Mouse (Mus musculus) kidney, embryonic 16.5 days (tissue): Measurements from ENCODE around the gene Mafk. TPM values are rescaled to one million over a fixed set of nuclear protein-coding genes. Genes with fewer than 3 reads are reported as not detected.
"Not testable (repeated sequence)": the region's sequence is repeated elsewhere in the genome, so short reads cannot be mapped to it uniquely, and the experiment has no call there.

ENCODE experiments used
- ATAC-seq: fragments of 200-750 bp; cut with Nextera tagmentation; 2 replicates; pipeline ENCODE4 v1.8.0; 2017; ENCODE audit warnings: moderate TSS enrichment; ENCODE audit not compliant: low FRiP score, low TSS enrichment
- H3K27ac ChIP-seq: fragments of 300-500 bp; sonication (generic); 2 replicates; pipeline ENCODE4 v1.5.1; 2014; ENCODE audit warnings: low read length
- H3K27me3 ChIP-seq: fragments of 300-500 bp; sonication (generic); 2 replicates; pipeline ENCODE4 v1.6.1; 2014; ENCODE audit warnings: low read length, control low read depth, mixed read lengths; ENCODE audit not compliant: insufficient read depth
- H3K36me3 ChIP-seq: fragments of 300-500 bp; sonication (generic); 2 replicates; pipeline ENCODE4 v1.6.1; 2014; ENCODE audit warnings: low read length, control low read depth, mixed read lengths; ENCODE audit not compliant: insufficient read depth
- H3K4me1 ChIP-seq: fragments of 300-500 bp; sonication (generic); 2 replicates; pipeline ENCODE4 v1.6.1; 2014; ENCODE audit warnings: low read length, control low read depth, mixed read lengths; ENCODE audit not compliant: insufficient read depth
- H3K4me2 ChIP-seq: fragments of 300-500 bp; sonication (generic); replicated peaks from 2 replicates; pipeline ENCODE4 v1.6.1; 2014; ENCODE audit warnings: low read depth, low read length
- H3K4me3 ChIP-seq: fragments of 300-500 bp; sonication (generic); 2 replicates; pipeline ENCODE4 v1.5.1; 2014; ENCODE audit warnings: mild to moderate bottlenecking, low read length
- H3K9ac ChIP-seq: fragments of 300-500 bp; sonication (generic); replicated peaks from 2 replicates; pipeline ENCODE4 v1.6.1; 2014; ENCODE audit warnings: low read length
- H3K9me3 ChIP-seq: fragments of 300-500 bp; sonication (generic); 2 replicates; pipeline ENCODE4 v1.6.1; 2016; ENCODE audit warnings: low read length, control low read depth
- WGBS: fragments of 180-500 bp; shearing (Covaris S2); extraction: QIAGEN DNeasy Blood & Tissue Kit; methylation state at CpG from one replicate; pipeline ENCODE4 v1.1.7; 2014; 5-methylcytosine and 5-hydroxymethylcytosine counted together
- polyA plus RNA-seq: library from polyadenylated mRNA; unstranded; fragments of >200 nt; fragmentation: Nextera tagmentation; extraction: Ambion mirVana; gene quantifications from 2 replicates; pipeline ENCODE4 v1.2.1, GENCODE M21; 2015

Gene Mafk
- 12.2 and 13.3 TPM in 2 replicates for polyA plus RNA-seq

GRCm38 (mm10) chr5:139791227-139792158 lies at the start of gene Mafk:
Gene Mafk, plus strand, starts transcription at chr5:139791513.
- H3K4me1 ChIP-seq, result peaks cover 34% of the 10 kb centered on the region
- H3K4me2 ChIP-seq, result peak within 1 kb of the TSS; percentile 98
- H3K4me3 ChIP-seq, result peak within 1 kb of the TSS; percentile 71
- ATAC-seq, result peak; percentile 91
- H3K9ac ChIP-seq, result peak within 1 kb of the TSS; percentile 75
- no peaks in the 10 kb centered on the region for H3K36me3 ChIP-seq
- no peaks in the 10 kb centered on the region for H3K9me3 ChIP-seq
- WGBS, result under 1% methylated on average over 90 of the region's 92 CpGs
- no peaks in the 10 kb centered on the region for H3K27me3 ChIP-seq
- peak within 1 kb of the TSS; percentile 15; the same call in 1 of the 2 replicates for H3K27ac ChIP-seq

- not testable (repeated sequence) for H3K9ac ChIP-seq, H3K4me2 ChIP-seq, H3K27me3 ChIP-seq, H3K4me3 ChIP-seq, H3K36me3 ChIP-seq, H3K27ac ChIP-seq, H3K4me1 ChIP-seq, ATAC-seq, H3K9me3 ChIP-seq
- 29% methylated on average over 3 of the region's 3 CpGs for WGBS
Measured at GRCm38 (mm10) chr5:139742640-139743039, 48.7 kb upstream of the Mafk start.

GRCm38 (mm10) chr5:139745771-139746170 lies 45.5 kb upstream of the Mafk start:
- H3K9me3 ChIP-seq, result no peaks in the 10 kb centered on the region
- H3K4me1 ChIP-seq, result no peaks in the 10 kb centered on the region
- ATAC-seq, result peak; percentile 85
- no peak overlapping the region for H3K4me2 ChIP-seq
- WGBS, result 3% methylated on average over 3 of the region's 3 CpGs
- 0 out of 2 replicates have a peak, but pooled peaks cover under 1% of the 10 kb centered on the region for H3K36me3 ChIP-seq
- no peaks in the 10 kb centered on the region for H3K27me3 ChIP-seq
- no peak overlapping the region for H3K9ac ChIP-seq
- no peak overlapping the region for H3K4me3 ChIP-seq
- H3K27ac ChIP-seq, result no peak overlapping the region

GRCm38 (mm10) chr5:139749413-139750125 lies 41.7 kb upstream of the Mafk start:
- H3K4me2 ChIP-seq, result no peak overlapping the region
- no peak overlapping the region for H3K9ac ChIP-seq
- no peaks in the 10 kb centered on the region for H3K27me3 ChIP-seq
- H3K36me3 ChIP-seq, result peaks cover 21% of the 10 kb centered on the region
- WGBS, result 84% methylated on average over 16 of the region's 16 CpGs
- no peaks in the 10 kb centered on the region for H3K9me3 ChIP-seq
- H3K4me1 ChIP-seq, result no peaks in the 10 kb centered on the region
- no peak for ATAC-seq
- H3K4me3 ChIP-seq, result no peak overlapping the region
- no peak overlapping the region for H3K27ac ChIP-seq

GRCm38 (mm10) chr5:139750535-139750934 lies 40.8 kb upstream of the Mafk start:
- H3K9ac ChIP-seq, result no peak overlapping the region
- H3K27me3 ChIP-seq, result no peaks in the 10 kb centered on the region
- H3K4me3 ChIP-seq, result no peak overlapping the region
- peaks cover 27% of the 10 kb centered on the region for H3K36me3 ChIP-seq
- no peaks in the 10 kb centered on the region for H3K9me3 ChIP-seq
- no peak for ATAC-seq
- H3K27ac ChIP-seq, result no peak overlapping the region
- H3K4me1 ChIP-seq, result no peaks in the 10 kb centered on the region
- no peak overlapping the region for H3K4me2 ChIP-seq

GRCm38 (mm10) chr5:139754753-139755152 lies 36.6 kb upstream of the Mafk start:
- H3K27me3 ChIP-seq, result no peaks in the 10 kb centered on the region
- 36% methylated on average over 12 of the region's 12 CpGs for WGBS
- H3K4me3 ChIP-seq, result no peak overlapping the region
- ATAC-seq, result no peak
- no peak overlapping the region for H3K4me2 ChIP-seq
- no peak overlapping the region for H3K27ac ChIP-seq
- peaks cover 65% of the 10 kb centered on the region for H3K36me3 ChIP-seq
- no peaks in the 10 kb centered on the region for H3K9me3 ChIP-seq
- no peaks in the 10 kb centered on the region for H3K4me1 ChIP-seq
- H3K9ac ChIP-seq, result no peak overlapping the region

GRCm38 (mm10) chr5:139756135-139756534 lies 35.2 kb upstream of the Mafk start:
- WGBS, result 91% methylated on average over 12 of the region's 12 CpGs
- no peak overlapping the region for H3K27ac ChIP-seq

GRCm38 (mm10) chr5:139756586-139756985 lies 34.7 kb upstream of the Mafk start:
- peaks cover 67% of the 10 kb centered on the region for H3K36me3 ChIP-seq
- H3K27ac ChIP-seq, result no peak overlapping the region
- no peaks in the 10 kb centered on the region for H3K4me1 ChIP-seq
- WGBS, result 90% methylated on average over 2 of the region's 2 CpGs
- H3K9ac ChIP-seq, result no peak overlapping the region
- no peaks in the 10 kb centered on the region for H3K9me3 ChIP-seq
- no peak for ATAC-seq
- H3K27me3 ChIP-seq, result no peaks in the 10 kb centered on the region
- no peak overlapping the region for H3K4me2 ChIP-seq
- H3K4me3 ChIP-seq, result no peak overlapping the region

More at GRCm38 (mm10) chr5:139756135-139756534, 35.2 kb upstream of the Mafk start:
- Histone ChIP-seq H3K4me1 (no peaks in the 10 kb centered on the region), H3K4me2 (no peak overlapping the region), H3K9ac (no peak overlapping the region), H3K27me3 (no peaks in the 10 kb centered on the region), H3K36me3 (peaks cover 68% of the 10 kb centered on the region), H3K9me3 (no peaks in the 10 kb centered on the region), H3K4me3 (no peak overlapping the region)
- ATAC-seq, result no peak

- Histone ChIP-seq H3K36me3 (peaks cover 73% of the 10 kb centered on the region), H3K4me1 (no peaks in the 10 kb centered on the region), H3K27ac (no peak overlapping the region), H3K4me2 (no peak overlapping the region), H3K27me3 (no peaks in the 10 kb centered on the region), H3K9ac (no peak overlapping the region), H3K9me3 (no peaks in the 10 kb centered on the region), H3K4me3 (no peak overlapping the region)
- 84% methylated on average over 16 of the region's 16 CpGs for WGBS
- no peak for ATAC-seq
Measured at GRCm38 (mm10) chr5:139758096-139758495, 33.2 kb upstream of the Mafk start.
